Mouse (Mus musculus) Patski (cell line): ENCODE results near the gene Gm47996. TPM values are rescaled to one million over a fixed set of nuclear protein-coding genes. Genes with fewer than 3 reads are reported as not detected.

Source experiments
- ATAC-seq: fragments of 100-300 bp; one replicate; pipeline ENCODE4 v1.8.0; 2021
- CTCF ChIA-PET: fragments of 350-600 bp; sonication (Branson Sonifier 250); formaldehyde crosslinking; loops from one replicate; lab custom pipeline; 2022; ENCODE audit warnings: inconsistent platforms; lab: Charles Lee
- POLR2A ChIA-PET: fragments of 350-600 bp; sonication (Branson Sonifier 250); formaldehyde crosslinking; loops from one replicate; lab custom pipeline; 2022; ENCODE audit warnings: antibody characterized with exemption, inconsistent platforms; lab: Charles Lee
- DNase-seq: peaks from one replicate; pipeline ENCODE4 v3.0.0-alpha.2; 2011; ENCODE audit warnings: low read depth, low spot score
- H3K27me3 ChIP-seq: fragments of 371-371 bp; one replicate; pipeline ENCODE4 v1.5.1; 2021
- CTCF ChIP-seq: fragments of 100-300 bp; IDR thresholded peaks from one replicate; pipeline ENCODE4 v1.5.1; 2021
- in situ Hi-C: fragments of 300-500 bp; cut with MboI; formaldehyde crosslinking; loops from 3 replicates; pipeline ENCODE4 v1.11.1; 2018; ENCODE audit warnings: low pct_unique_long_range_greater_than_20kb, mixed read lengths
- polyA plus RNA-seq: library from polyadenylated mRNA; unstranded; gene quantifications from one replicate; pipeline ENCODE4 v1.2.3, GENCODE M21; 2021

The Gm47996 gene
- polyA plus RNA-seq, 1 experiment from 2014 or later = not detected

- TF ChIP-seq CTCF = no peak
- CTCF ChIA-PET = interaction anchor here (0.7 kb wide), 1 partner anchor 962 kb away, joined by 3 read pairs; no protein-coding TSS in a partner anchor
- peak; percentile 58 for ATAC-seq
Measured at GRCm38 (mm10) chr1:151228320-151228989, 18.5 kb downstream of the Gm47996 start.

GRCm38 (mm10) chr1:151232346-151232745, 22.4 kb downstream of the Gm47996 start:
- no peaks in the 10 kb centered on the region for H3K27me3 ChIP-seq
- in situ Hi-C loops = no loop called here
- ChIA-PET CTCF (interaction anchor here (1.3 kb wide), 1 partner anchor 16 kb away, joined by 3 read pairs; no protein-coding TSS in a partner anchor), POLR2A (interaction anchor here (1.5 kb wide), 1 partner anchor 15 kb away, joined by 3 read pairs; no protein-coding TSS in a partner anchor)
- DNase-seq = no peak
- TF ChIP-seq CTCF = no peak
- ATAC-seq = no peak

More at GRCm38 (mm10) chr1:151228320-151228989, 18.5 kb downstream of the Gm47996 start:
- DNase-seq = no peak
- H3K27me3 ChIP-seq = no peaks in the 10 kb centered on the region
- POLR2A ChIA-PET = interaction anchor here (0.6 to 1.7 kb wide), 3 partner anchors 57 to 166 kb away, joined by 3 to 4 read pairs (median 4); no protein-coding TSS in a partner anchor
- in situ Hi-C loops = no loop called here

DNA sequence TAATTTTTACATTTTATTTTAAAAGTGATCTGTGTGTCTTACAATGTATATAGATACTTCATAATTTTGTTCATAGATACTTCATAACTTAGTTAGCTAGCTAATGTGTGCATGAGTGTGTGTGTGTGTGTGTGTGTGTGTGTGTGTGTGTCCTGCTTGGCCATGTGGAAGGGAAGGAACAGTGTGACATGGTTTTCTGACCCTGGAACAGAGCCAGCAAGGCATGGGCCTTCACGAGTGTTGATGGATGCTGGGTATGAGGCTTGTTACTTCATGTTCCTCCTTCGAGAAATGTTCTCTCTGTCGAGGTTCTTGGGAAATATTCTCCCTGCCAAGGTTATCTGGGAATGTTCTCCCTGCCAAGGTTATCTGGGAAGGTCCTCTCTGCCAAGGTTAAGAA, 23.8 kb downstream of the Gm47996 start:
- TF ChIP-seq CTCF = no peak
- ATAC-seq (no peak), DNase-seq (no peak)
- in situ Hi-C loops = no loop called here
- ChIA-PET POLR2A (interaction anchor here (0.6 to 1.5 kb wide), 2 partner anchors 17 to 20 kb away, joined by 3 read pairs; no protein-coding TSS in a partner anchor), CTCF (no interaction called here)
- no peaks in the 10 kb centered on the region for H3K27me3 ChIP-seq

GRCm38 (mm10) chr1:151235574-151235973, 25.6 kb downstream of the Gm47996 start:
- POLR2A ChIA-PET = interaction anchor here (0.5 kb wide), 1 partner anchor 116 kb away, joined by 4 read pairs; no protein-coding TSS in a partner anchor
- no peak for DNase-seq
- ATAC-seq = no peak
- in situ Hi-C loops = loop anchor here (5.0 kb wide), 1 partner anchor 107 kb away; the partner anchor contains the start of gene Ivns1abp
- no peak for TF ChIP-seq CTCF
- CTCF ChIA-PET = interaction anchor here (0.8 to 1.3 kb wide), 4 partner anchors 10 to 20 kb away, joined by 3 to 4 read pairs (median 4); no protein-coding TSS in a partner anchor
- no peaks in the 10 kb centered on the region for H3K27me3 ChIP-seq

DNA sequence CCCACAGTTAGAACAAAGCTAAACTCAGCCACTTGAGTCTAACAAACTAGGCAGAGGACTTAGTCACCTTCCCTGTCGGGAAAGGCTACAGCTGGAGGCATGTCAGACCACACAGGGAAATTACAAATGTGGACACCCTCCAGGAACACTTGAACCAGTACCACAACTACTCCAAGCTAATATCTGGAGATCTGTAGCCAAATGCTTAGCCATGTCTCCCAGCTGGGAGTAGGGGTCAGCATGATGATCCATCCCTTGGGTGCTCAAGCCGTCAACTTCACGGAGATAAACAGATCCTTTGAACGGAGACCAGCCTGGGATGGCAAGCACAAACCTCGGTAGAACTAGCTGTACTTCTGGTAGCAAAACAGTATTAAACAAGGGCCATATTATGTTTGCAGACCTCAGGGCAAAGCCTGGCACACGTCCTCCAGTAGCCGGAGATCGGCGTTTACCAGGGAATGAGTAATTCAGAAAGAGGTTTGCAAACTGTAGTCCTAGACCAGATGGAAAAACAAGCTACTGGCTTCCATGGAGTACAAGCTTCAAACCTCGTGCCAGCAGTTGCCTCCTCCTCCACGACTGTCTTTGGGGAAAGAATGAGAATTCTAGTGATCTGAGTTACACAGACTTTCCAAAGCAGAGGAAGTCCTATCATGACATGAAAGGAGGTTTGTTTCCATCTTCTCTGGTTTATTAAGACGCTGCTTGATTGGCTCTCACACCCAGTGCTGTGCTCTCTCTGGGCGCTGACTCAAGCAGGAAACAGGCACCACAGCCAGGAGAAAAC, 26.4 kb downstream of the Gm47996 start:
- ATAC-seq = no peak
- ChIA-PET CTCF (interaction anchor here (0.7 to 1.3 kb wide), 5 partner anchors 11 to 73 kb away, joined by 3 to 4 read pairs (median 4); no protein-coding TSS in a partner anchor), POLR2A (interaction anchor here (0.5 kb wide), 1 partner anchor 115 kb away, joined by 4 read pairs; no protein-coding TSS in a partner anchor)
- in situ Hi-C loops = loop anchor here (5.0 kb wide), 1 partner anchor 106 kb away; the partner anchor contains the start of gene Ivns1abp
- TF ChIP-seq CTCF = no peak
- no peaks in the 10 kb centered on the region for H3K27me3 ChIP-seq
- DNase-seq = no peak

- ChIA-PET CTCF (interaction anchor here (0.7 to 1.0 kb wide), 2 partner anchors 12 to 13 kb away, joined by 3 read pairs; no protein-coding TSS in a partner anchor), POLR2A (no interaction called here)
- no peaks in the 10 kb centered on the region for H3K27me3 ChIP-seq
- DNase-seq (no peak), ATAC-seq (no peak)
- no peak for TF ChIP-seq CTCF
- in situ Hi-C loops = loop anchor here (5.0 kb wide), 1 partner anchor 105 kb away; the partner anchor contains the start of gene Ivns1abp
Measured at GRCm38 (mm10) chr1:151237780-151238179, 27.8 kb downstream of the Gm47996 start.

- DNase-seq = no peak
- ATAC-seq = no peak
- in situ Hi-C loops = no loop called here
- no peaks in the 10 kb centered on the region for H3K27me3 ChIP-seq
- TF ChIP-seq CTCF = no peak
- ChIA-PET POLR2A (no interaction called here), CTCF (interaction anchor here (2.1 kb wide), 1 partner anchor 13 kb away, joined by 6 read pairs; no protein-coding TSS in a partner anchor)
Measured at GRCm38 (mm10) chr1:151243332-151243731, 33.4 kb downstream of the Gm47996 start.

- DNase-seq (no peak), ATAC-seq (no peak)
- ChIA-PET POLR2A (no interaction called here), CTCF (no interaction called here)
- in situ Hi-C loops = no loop called here
- no peaks in the 10 kb centered on the region for H3K27me3 ChIP-seq
- no peak for TF ChIP-seq CTCF
Measured at GRCm38 (mm10) chr1:151244013-151244412, 34.1 kb downstream of the Gm47996 start.

- ChIA-PET CTCF (no interaction called here), POLR2A (no interaction called here)
- DNase-seq = no peak
- no peaks in the 10 kb centered on the region for H3K27me3 ChIP-seq
- no peak for TF ChIP-seq CTCF
- in situ Hi-C loops = no loop called here
- ATAC-seq = no peak
Measured at GRCm38 (mm10) chr1:151244761-151245160, 34.8 kb downstream of the Gm47996 start.

GRCm38 (mm10) chr1:151245165-151245564, 35.2 kb downstream of the Gm47996 start:
- CTCF ChIA-PET = no interaction called here
- in situ Hi-C loops = no loop called here
- POLR2A ChIA-PET = no interaction called here
- DNase-seq (no peak), ATAC-seq (no peak)
- TF ChIP-seq CTCF = no peak
- H3K27me3 ChIP-seq = no peaks in the 10 kb centered on the region
